Mouse (Mus musculus) hindbrain, embryonic 13.5 days (tissue): ENCODE results near the gene Mki67. TPM values are rescaled to one million over a fixed set of nuclear protein-coding genes. Genes with fewer than 3 reads are reported as not detected.
"Not testable (repeated sequence)": the region's sequence is repeated elsewhere in the genome, so short reads cannot be mapped to it uniquely, and the experiment has no call there.

Experiments used
- ATAC-seq: fragments of 200-750 bp; cut with Nextera tagmentation; 2 replicates; pipeline ENCODE4 v1.8.0; 2017; ENCODE audit warnings: moderate TSS enrichment; ENCODE audit not compliant: low FRiP score
- H3K27ac ChIP-seq: fragments of 300-500 bp; sonication (generic); 2 replicates; pipeline ENCODE4 v1.5.1; 2015; ENCODE audit warnings: inconsistent platforms, mild to moderate bottlenecking, moderate library complexity
- H3K27me3 ChIP-seq: fragments of 300-500 bp; sonication (generic); 2 replicates; pipeline ENCODE4 v1.6.1; 2015; ENCODE audit warnings: mild to moderate bottlenecking, inconsistent platforms
- H3K36me3 ChIP-seq: fragments of 300-500 bp; sonication (generic); 2 replicates; pipeline ENCODE4 v1.6.1; 2015; ENCODE audit warnings: mild to moderate bottlenecking, inconsistent platforms
- H3K4me1 ChIP-seq: fragments of 300-500 bp; sonication (generic); replicated peaks from 2 replicates; pipeline ENCODE4 v1.6.1; 2015; ENCODE audit warnings: inconsistent platforms
- H3K4me2 ChIP-seq: fragments of 300-500 bp; sonication (generic); 2 replicates; pipeline ENCODE4 v1.6.1; 2015; ENCODE audit warnings: inconsistent platforms, mild to moderate bottlenecking, moderate library complexity
- H3K4me3 ChIP-seq: fragments of 300-500 bp; sonication (generic); 2 replicates; pipeline ENCODE4 v1.5.1; 2015; ENCODE audit warnings: mild to moderate bottlenecking, inconsistent platforms
- H3K9ac ChIP-seq: fragments of 300-500 bp; sonication (generic); 2 replicates; pipeline ENCODE4 v1.6.1; 2015; ENCODE audit warnings: mild to moderate bottlenecking, inconsistent platforms
- H3K9me3 ChIP-seq: fragments of 300-500 bp; sonication (generic); 2 replicates; pipeline ENCODE4 v1.6.1; 2016; ENCODE audit warnings: inconsistent platforms
- WGBS: fragments of 180-500 bp; shearing (Covaris S2); methylation state at CpG from one replicate; pipeline ENCODE4 v1.1.7; 2015; 5-methylcytosine and 5-hydroxymethylcytosine counted together
- polyA plus RNA-seq: library from polyadenylated mRNA; unstranded; fragments of >200 nt; fragmentation: Nextera tagmentation; extraction: Ambion mirVana; gene quantifications from 2 replicates; pipeline ENCODE4 v1.2.1, GENCODE M21; 2015

Mki67 gene
- polyA plus RNA-seq, 1 experiment from 2014 or later = 8.1 TPM

- WGBS = 94% methylated on average over 5 of the region's 5 CpGs
- ATAC-seq = no peak
- H3K4me3 ChIP-seq = no peak overlapping the region
- no peak overlapping the region for H3K4me2 ChIP-seq
- H3K4me1 ChIP-seq = no peaks in the 10 kb centered on the region
- no peaks in the 10 kb centered on the region for H3K27me3 ChIP-seq
- no peaks in the 10 kb centered on the region for H3K9me3 ChIP-seq
- H3K36me3 ChIP-seq = peaks cover 21% of the 10 kb centered on the region; the same call in 1 of the 2 replicates
- H3K27ac ChIP-seq = no peak overlapping the region
- H3K9ac ChIP-seq = no peak overlapping the region
These were observed 24.2 kb downstream of the Mki67 start for GRCm38 (mm10) chr7:135691941-135692340.

GRCm38 (mm10) chr7:135689396-135689795 is 26.8 kb downstream of the Mki67 start:
- 91% methylated on average over 7 of the region's 7 CpGs for WGBS
- no peak overlapping the region for H3K4me2 ChIP-seq
- no peak overlapping the region for H3K4me3 ChIP-seq
- H3K36me3 ChIP-seq = peaks cover 16% of the 10 kb centered on the region; the same call in 1 of the 2 replicates
- no peaks in the 10 kb centered on the region for H3K27me3 ChIP-seq
- no peak overlapping the region for H3K9ac ChIP-seq
- ATAC-seq = no peak
- H3K4me1 ChIP-seq = no peaks in the 10 kb centered on the region
- H3K27ac ChIP-seq = no peak overlapping the region
- no peaks in the 10 kb centered on the region for H3K9me3 ChIP-seq

- no peak for ATAC-seq
- no peaks in the 10 kb centered on the region for H3K27me3 ChIP-seq
- WGBS = 85% methylated on average over 7 of the region's 7 CpGs
These were observed 31.2 kb downstream of the Mki67 start for GRCm38 (mm10) chr7:135684938-135685337.

GRCm38 (mm10) chr7:135684098-135684497 is 32.1 kb downstream of the Mki67 start:
- H3K4me2 ChIP-seq, H3K4me1 ChIP-seq, H3K27ac ChIP-seq, H3K9ac ChIP-seq, H3K4me3 ChIP-seq, H3K27me3 ChIP-seq, H3K36me3 ChIP-seq, H3K9me3 ChIP-seq, ATAC-seq: not testable (repeated sequence)
- 74% methylated on average over 4 of the region's 4 CpGs for WGBS

More at GRCm38 (mm10) chr7:135684938-135685337, 31.2 kb downstream of the Mki67 start:
- H3K4me3 ChIP-seq = no peak overlapping the region
- no peak overlapping the region for H3K4me2 ChIP-seq
- no peaks in the 10 kb centered on the region for H3K9me3 ChIP-seq
- H3K27ac ChIP-seq = no peak overlapping the region
- no peak overlapping the region for H3K9ac ChIP-seq
- no peaks in the 10 kb centered on the region for H3K4me1 ChIP-seq
- 0 out of 2 replicates have a peak, but pooled peaks cover 8% of the 10 kb centered on the region for H3K36me3 ChIP-seq

GRCm38 (mm10) chr7:135680334-135680733 is 35.8 kb downstream of the Mki67 start:
- Histone ChIP-seq H3K4me1 (no peaks in the 10 kb centered on the region), H3K27ac (no peak overlapping the region), H3K9ac (no peak overlapping the region), H3K27me3 (no peaks in the 10 kb centered on the region), H3K4me3 (no peak overlapping the region), H3K4me2 (no peak overlapping the region), H3K36me3 (no peaks in the 10 kb centered on the region), H3K9me3 (no peaks in the 10 kb centered on the region)
- 72% methylated on average over 5 of the region's 5 CpGs for WGBS
- ATAC-seq = no peak

GRCm38 (mm10) chr7:135676722-135677121 is 39.4 kb downstream of the Mki67 start:
- Histone ChIP-seq H3K4me3 (no peak overlapping the region), H3K36me3 (no peaks in the 10 kb centered on the region), H3K9me3 (no peaks in the 10 kb centered on the region), H3K27me3 (no peaks in the 10 kb centered on the region), H3K4me1 (no peaks in the 10 kb centered on the region), H3K27ac (no peak overlapping the region), H3K4me2 (no peak overlapping the region), H3K9ac (no peak overlapping the region)
- whole genome bisulfite sequencing = 88% methylated on average over 8 of the region's 8 CpGs
- no peak for ATAC-seq

- H3K9ac ChIP-seq = no peak overlapping the region
- no peak for ATAC-seq
- no peak overlapping the region for H3K4me2 ChIP-seq
- WGBS = 61% methylated on average over 3 of the region's 3 CpGs
- H3K36me3 ChIP-seq = no peaks in the 10 kb centered on the region
- H3K4me3 ChIP-seq = no peak overlapping the region
- no peak overlapping the region for H3K27ac ChIP-seq
- 0 out of 2 replicates have a peak, but pooled peaks cover 4% of the 10 kb centered on the region for H3K4me1 ChIP-seq
- H3K27me3 ChIP-seq = no peaks in the 10 kb centered on the region
- H3K9me3 ChIP-seq = no peaks in the 10 kb centered on the region
These were observed 42.6 kb downstream of the Mki67 start for GRCm38 (mm10) chr7:135673576-135673975.

GRCm38 (mm10) chr7:135668852-135669739 is 47.1 kb downstream of the Mki67 start:
- Histone ChIP-seq H3K9ac (no peak overlapping the region), H3K4me1 (0 out of 2 replicates have a peak, but pooled peaks cover 6% of the 10 kb centered on the region), H3K4me2 (no peak overlapping the region), H3K27me3 (0 out of 2 replicates have a peak, but pooled peaks cover 10% of the 10 kb centered on the region), H3K9me3 (no peaks in the 10 kb centered on the region), H3K36me3 (no peaks in the 10 kb centered on the region), H3K27ac (no peak overlapping the region), H3K4me3 (no peak overlapping the region)
- ATAC-seq = peak; percentile 54; the same call in 1 of the 2 replicates
- WGBS = 28% methylated on average over 16 of the region's 16 CpGs

GRCm38 (mm10) chr7:135666314-135666713 is 49.8 kb downstream of the Mki67 start:
- H3K4me1 ChIP-seq = 0 out of 2 replicates have a peak, but pooled peaks cover 6% of the 10 kb centered on the region
- H3K27ac ChIP-seq = no peak overlapping the region
- no peaks in the 10 kb centered on the region for H3K36me3 ChIP-seq
- no peak overlapping the region for H3K4me3 ChIP-seq
- H3K4me2 ChIP-seq = no peak overlapping the region
- no peak overlapping the region for H3K9ac ChIP-seq
- WGBS = 93% methylated on average over 2 of the region's 2 CpGs
- 0 out of 2 replicates have a peak, but pooled peaks cover 10% of the 10 kb centered on the region for H3K27me3 ChIP-seq
- H3K9me3 ChIP-seq = no peaks in the 10 kb centered on the region
- ATAC-seq = no peak

GRCm38 (mm10) chr7:135664211-135664610 is 52.0 kb downstream of the Mki67 start:
- H3K4me3 ChIP-seq = no peak overlapping the region
- H3K9ac ChIP-seq = no peak overlapping the region
- H3K9me3 ChIP-seq = no peaks in the 10 kb centered on the region
- no peaks in the 10 kb centered on the region for H3K36me3 ChIP-seq
- no peak overlapping the region for H3K27ac ChIP-seq
- H3K4me1 ChIP-seq = 0 out of 2 replicates have a peak, but pooled peaks cover 3% of the 10 kb centered on the region
- 81% methylated on average over 7 of the region's 7 CpGs for WGBS
- H3K4me2 ChIP-seq = no peak overlapping the region
- 0 out of 2 replicates have a peak, but pooled peaks cover 10% of the 10 kb centered on the region for H3K27me3 ChIP-seq
- no peak for ATAC-seq

- H3K27me3 ChIP-seq = 0 out of 2 replicates have a peak, but pooled peaks cover 2% of the 10 kb centered on the region
- no peak overlapping the region for H3K4me2 ChIP-seq
- H3K4me3 ChIP-seq = no peak overlapping the region
- no peaks in the 10 kb centered on the region for H3K9me3 ChIP-seq
- no peak for ATAC-seq
- no peaks in the 10 kb centered on the region for H3K4me1 ChIP-seq
- no peak overlapping the region for H3K27ac ChIP-seq
- no peaks in the 10 kb centered on the region for H3K36me3 ChIP-seq
- H3K9ac ChIP-seq = no peak overlapping the region
These were observed 55.8 kb downstream of the Mki67 start for GRCm38 (mm10) chr7:135660314-135660713.

- no peak for ATAC-seq
- WGBS = 92% methylated on average over 5 of the region's 5 CpGs
- no peaks in the 10 kb centered on the region for H3K27me3 ChIP-seq
- no peaks in the 10 kb centered on the region for H3K36me3 ChIP-seq
- H3K9me3 ChIP-seq = no peaks in the 10 kb centered on the region
- no peak overlapping the region for H3K9ac ChIP-seq
- no peak overlapping the region for H3K27ac ChIP-seq
- no peak overlapping the region for H3K4me3 ChIP-seq
- no peaks in the 10 kb centered on the region for H3K4me1 ChIP-seq
- no peak overlapping the region for H3K4me2 ChIP-seq
These were observed 56.7 kb downstream of the Mki67 start for GRCm38 (mm10) chr7:135659314-135659935.
